28 mouse cellular contexts compared by ENCODE assay signal in genomic region chr3:128938536-128938935, GRCm38 (mm10).
"Had no signal": no experiment of that assay in that cellular context is flagged by ENCODE, and none has a peak within 500 bp of the region (broad histone marks: within the 10 kb centered on the region; RNA-seq: fewer than 3 reads in every experiment).

No protein-coding gene starts in this region.

- H3K4me1 ChIP-seq: heart, embryonic 10.5 days; heart, embryonic 12.5 days; hindbrain, embryonic 10.5 days; hindbrain, embryonic 12.5 days; intestine, embryonic 15.5 days; limb, embryonic 10.5 days; limb, embryonic 12.5 days; liver, embryonic 13.5 days; liver, embryonic 15.5 days had no signal

- ATAC-seq: hindbrain, embryonic 16.5 days; inflammation-experienced regulatory T-cells, adult 6 months; intestine, embryonic 15.5 days; intestine, postnatal 0 days had no signal

- H3K9me3 ChIP-seq: heart, embryonic 10.5 days; heart, embryonic 12.5 days; hindbrain, embryonic 10.5 days; hindbrain, embryonic 12.5 days; intestine, embryonic 15.5 days; limb, embryonic 10.5 days; limb, embryonic 12.5 days; liver, embryonic 13.5 days; liver, embryonic 15.5 days had no signal

- H3K36me3 ChIP-seq: heart, embryonic 10.5 days; heart, embryonic 12.5 days; hindbrain, embryonic 10.5 days; hindbrain, embryonic 12.5 days; intestine, embryonic 15.5 days; limb, embryonic 10.5 days; limb, embryonic 12.5 days; liver, embryonic 13.5 days; liver, embryonic 15.5 days had no signal

- H3K4me2 ChIP-seq: heart, embryonic 12.5 days; hindbrain, embryonic 12.5 days; hindbrain, embryonic 14.5 days; intestine, embryonic 15.5 days; limb, embryonic 12.5 days; liver, embryonic 11.5 days; liver, embryonic 13.5 days; liver, embryonic 15.5 days had no signal

- H3K9ac ChIP-seq: heart, embryonic 12.5 days; hindbrain, embryonic 12.5 days; hindbrain, embryonic 14.5 days; intestine, embryonic 15.5 days; limb, embryonic 12.5 days; liver, embryonic 13.5 days; liver, embryonic 15.5 days had no signal

- H3K27ac ChIP-seq: gastrocnemius, adult 2 months; heart, embryonic 10.5 days; hindbrain, embryonic 10.5 days; hindbrain, embryonic 12.5 days; hindbrain, embryonic 14.5 days; intestine, embryonic 15.5 days; layer of hippocampus, adult 2 months; left cerebral cortex, adult 2 months; limb, embryonic 10.5 days; limb, embryonic 12.5 days; liver, embryonic 13.5 days; liver, embryonic 15.5 days had no signal

- H3K4me3 ChIP-seq: gastrocnemius, adult 2 months; heart, embryonic 10.5 days; heart, embryonic 12.5 days; hindbrain, embryonic 10.5 days; hindbrain, embryonic 12.5 days; intestine, embryonic 15.5 days; layer of hippocampus, adult 2 months; left cerebral cortex, adult 2 months; limb, embryonic 10.5 days; limb, embryonic 12.5 days; liver, embryonic 13.5 days; liver, embryonic 15.5 days had no signal

- DNase-seq: gastrocnemius, adult 2 months; gastrocnemius, postnatal 10 days; gastrocnemius, postnatal 25 days; heart, adult 18-20 months; heart, postnatal 10 days; heart, postnatal 4 days; kidney, adult 2 months; kidney, adult 9 months; kidney, postnatal 10 days; kidney, postnatal 25 days; kidney, postnatal 4 days; liver; liver, embryonic 13.5 days had no signal

- H3K27me3 ChIP-seq: heart, embryonic 12.5 days; hindbrain, embryonic 12.5 days; intestine, embryonic 15.5 days; limb, embryonic 12.5 days; liver, embryonic 13.5 days; liver, embryonic 15.5 days had no signal
